Mouse (Mus musculus) CH12.LX (cell line): ENCODE results near the gene Sorbs2. TPM values are rescaled to one million over a fixed set of nuclear protein-coding genes. Genes with fewer than 3 reads are reported as not detected.

ENCODE experiments used
- DNase-seq: peaks from one replicate; pipeline ENCODE4 v3.0.0-alpha.2; 2013; ENCODE audit errors: extremely low read depth
- H3K27ac ChIP-seq: 2 replicates; pipeline ENCODE4 v1.5.1; 2012; ENCODE audit warnings: low read depth, mild to moderate bottlenecking, control low read depth, moderate library complexity; ENCODE audit not compliant: insufficient read depth
- H3K27me3 ChIP-seq: replicated peaks from 2 replicates; pipeline ENCODE3; 2012; ENCODE audit warnings: inconsistent platforms
- H3K36me3 ChIP-seq, 2 experiments: replicated peaks in 1 of 2; 2 replicates each; pipeline versions ENCODE3 to v1.6.1; 2012; ENCODE audit warnings: inconsistent platforms in 1 of 2, low read length in 1 of 2, mild to moderate bottlenecking in 1 of 2, mixed read lengths in 1 of 2, moderate library complexity in 1 of 2; ENCODE audit not compliant: control insufficient read depth in 1 of 2, insufficient read depth in 1 of 2
- H3K4me1 ChIP-seq, 2 experiments: 2 replicates each; pipeline ENCODE4 v1.6.1; 2012; ENCODE audit warnings: inconsistent platforms in 1 of 2, moderate library complexity in 1 of 2; ENCODE audit not compliant: insufficient read depth in 2 of 2, control insufficient read depth in 1 of 2
- H3K4me2 ChIP-seq: 2 replicates; pipeline ENCODE4 v1.6.1; 2012; ENCODE audit warnings: low read depth, mild to moderate bottlenecking, control low read depth; ENCODE audit not compliant: poor library complexity, insufficient read depth, severe bottlenecking
- H3K4me3 ChIP-seq, 3 experiments: fragments of 150-350 bp in 1 of 3; sonication (generic) in 1 of 3; replicated peaks in 1 of 3; 2 replicates each; pipeline versions ENCODE3 to v1.5.1; 2011 to 2012; ENCODE audit warnings: low read depth in 2 of 3, low read length in 2 of 3, mild to moderate bottlenecking in 2 of 3, moderate library complexity in 2 of 3, control low read depth in 1 of 3, improper control_type of control experiment in 1 of 3, inconsistent platforms in 1 of 3, mixed read lengths in 1 of 3; ENCODE audit not compliant: poor library complexity in 1 of 3
- H3K79me2 ChIP-seq: replicated peaks from 2 replicates; pipeline ENCODE4 v1.6.1; 2012; ENCODE audit warnings: mild to moderate bottlenecking, moderate library complexity; ENCODE audit not compliant: control insufficient read depth, poor library complexity, insufficient read depth, severe bottlenecking; ENCODE audit errors: extremely low read depth
- H3K9ac ChIP-seq: 2 replicates; pipeline ENCODE4 v1.6.1; 2012; ENCODE audit warnings: low read depth, mild to moderate bottlenecking, control low read depth, moderate library complexity; ENCODE audit not compliant: insufficient read depth
- H3K9me3 ChIP-seq: replicated peaks from 2 replicates; pipeline ENCODE3; 2012; ENCODE audit warnings: low read length, inconsistent platforms, mixed read lengths
- CHD2 ChIP-seq: IDR thresholded peaks from 2 replicates; pipeline ENCODE4 v1.6.1; 2011; ENCODE audit warnings: low read length, improper control_type of control experiment
- ETS1 ChIP-seq: conservative IDR thresholded peaks from 2 replicates; pipeline ENCODE4 v1.6.1; 2012; ENCODE audit warnings: low read depth, mild to moderate bottlenecking, inconsistent platforms, low read length, improper control_type of control experiment, moderate library complexity
- GABPA ChIP-seq: IDR thresholded peaks from 2 replicates; pipeline ENCODE4 v1.6.1; 2012; ENCODE audit warnings: low read depth, low read length, improper control_type of control experiment, inconsistent platforms; ENCODE audit not compliant: insufficient replicate concordance
- HCFC1 ChIP-seq: IDR thresholded peaks from 2 replicates; pipeline ENCODE4 v1.6.1; 2012; ENCODE audit warnings: low read depth, mild to moderate bottlenecking, inconsistent platforms, low read length, improper control_type of control experiment
- JUN ChIP-seq: IDR thresholded peaks from 2 replicates; pipeline ENCODE4 v1.6.1; 2011; ENCODE audit warnings: low read depth, mild to moderate bottlenecking, low read length, improper control_type of control experiment, moderate library complexity; ENCODE audit not compliant: insufficient read depth
- JUND ChIP-seq: conservative IDR thresholded peaks from 2 replicates; pipeline ENCODE4 v1.6.1; 2011; ENCODE audit warnings: low read depth, low read length, improper control_type of control experiment
- MXI1 ChIP-seq: IDR thresholded peaks from 2 replicates; pipeline ENCODE4 v1.6.1; 2011; ENCODE audit warnings: mild to moderate bottlenecking, low read depth, low read length, improper control_type of control experiment
- MYC ChIP-seq: IDR thresholded peaks from 2 replicates; pipeline ENCODE4 v1.6.1; 2011; ENCODE audit warnings: low read depth, mild to moderate bottlenecking, improper control_type of control experiment, low read length
- NELFE ChIP-seq: IDR thresholded peaks from 2 replicates; pipeline ENCODE4 v1.6.1; 2011; ENCODE audit warnings: low read depth, low read length, improper control_type of control experiment
- NRF1 ChIP-seq: IDR thresholded peaks from 2 replicates; pipeline ENCODE4 v1.6.1; 2014; ENCODE audit warnings: low read depth, mild to moderate bottlenecking, inconsistent platforms, low read length, improper control_type of control experiment, moderate library complexity
- PAX5 ChIP-seq: IDR thresholded peaks from 2 replicates; pipeline ENCODE4 v1.6.1; 2012; ENCODE audit warnings: low read length, inconsistent platforms, mixed read lengths
- TBP ChIP-seq: conservative IDR thresholded peaks from 2 replicates; pipeline ENCODE4 v1.6.1; 2011; ENCODE audit warnings: low read depth, low read length, improper control_type of control experiment
- UBTF ChIP-seq: IDR thresholded peaks from 2 replicates; pipeline ENCODE4 v1.6.1; 2012; ENCODE audit warnings: low read depth, mild to moderate bottlenecking, inconsistent platforms, low read length, improper control_type of control experiment, moderate library complexity
- USF1 ChIP-seq: IDR thresholded peaks from 2 replicates; pipeline ENCODE4 v1.6.1; 2014; ENCODE audit warnings: low read depth, mild to moderate bottlenecking, inconsistent platforms, low read length, improper control_type of control experiment
- ZKSCAN1 ChIP-seq: IDR thresholded peaks from 2 replicates; pipeline ENCODE4 v1.6.1; 2012; ENCODE audit warnings: low read depth, inconsistent platforms, low read length, improper control_type of control experiment, borderline replicate concordance
- ZMIZ1 ChIP-seq: IDR thresholded peaks from 2 replicates; pipeline ENCODE4 v1.6.1; 2012; ENCODE audit warnings: low read depth, mild to moderate bottlenecking, inconsistent platforms, low read length, improper control_type of control experiment
- dilution Hi-C: fragments of 300-500 bp; cut with MboI; formaldehyde crosslinking; loops from 2 replicates; pipeline ENCODE4 v1.14.3; 2020; ENCODE audit warnings: low sequenced_read_pairs; ENCODE audit not compliant: extremely low pct_unique_long_range_greater_than_20kb, extremely low pct_ligation_motif_present
- in situ Hi-C: fragments of 300-500 bp; cut with MboI; formaldehyde crosslinking; loops from 3 replicates; pipeline ENCODE4 v1.14.3; 2019; ENCODE audit warnings: low sequenced_read_pairs, low pct_ligation_motif_present, low pct_unique_long_range_greater_than_20kb, mixed read lengths
- polyA plus RNA-seq: library from polyadenylated mRNA; unstranded; fragments of >175 nt; gene quantifications from 2 replicates; pipeline ENCODE4 v1.2.1, GENCODE M21; 2012; ENCODE audit warnings: low read depth; ENCODE audit not compliant: insufficient read length
- total RNA-seq, 2 experiments: library from RNA; depleted of rRNA; stranded (reverse); fragments of 300-350 nt in 1 of 2; fragments of >200 nt in 1 of 2; gene quantifications; 2 replicates each; pipeline ENCODE4 v1.2.3; 2012 to 2014

Gene Sorbs2
- total and polyA plus RNA-seq, 3 experiments, result not detected

DNA sequence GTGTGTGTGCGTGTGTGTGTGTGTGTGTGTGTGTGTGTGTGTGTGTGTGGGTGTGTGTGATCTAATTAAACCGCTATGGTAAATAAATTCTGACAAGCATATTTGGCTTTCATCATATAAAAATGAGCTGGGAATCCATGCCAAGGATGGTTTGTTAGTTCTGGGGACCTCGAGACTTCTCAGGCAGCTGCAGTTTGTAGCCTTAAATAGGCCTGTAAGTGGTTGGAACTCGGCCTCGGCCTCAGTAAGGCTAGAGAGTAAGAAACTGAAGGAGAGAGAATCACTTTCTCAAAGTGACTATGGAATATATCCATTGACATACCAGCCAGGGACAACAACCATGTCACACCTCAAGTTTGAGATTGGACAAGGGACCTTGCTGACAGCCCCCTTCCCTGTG lies 314.1 kb downstream of the Sorbs2 start:
- no peak for DNase-seq
- in situ Hi-C loops, result no loop called here
- H3K27ac ChIP-seq, result no peak overlapping the region
- H3K27me3 ChIP-seq, result no peaks in the 10 kb centered on the region
- H3K4me1 ChIP-seq, result no peaks in the 10 kb centered on the region
- dilution Hi-C loops, result no loop called here
- no peak overlapping the region for H3K4me3 ChIP-seq
- no peak overlapping the region for H3K4me2 ChIP-seq
- TF ChIP-seq TBP (no peak), PAX5 (no peak), ZKSCAN1 (no peak), USF1 (no peak), MXI1 (no peak), ZMIZ1 (no peak), CHD2 (no peak), HCFC1 (no peak), UBTF (no peak), JUN (no peak), JUND (no peak), GABPA (no peak), ETS1 (no peak), NELFE (no peak), NRF1 (no peak)
- TF ChIP-seq, all 38 proteins: peak for 0
- Histone ChIP-seq H3K36me3 (no peaks in the 10 kb centered on the region), H3K79me2 (no peaks in the 10 kb centered on the region), H3K9ac (no peak overlapping the region), H3K9me3 (no peaks in the 10 kb centered on the region)

GRCm38 (mm10) chr8:45829985-45830548 lies 322.5 kb downstream of the Sorbs2 start:
- TF ChIP-seq MYC, result no peak
- no peak overlapping the region for H3K9ac ChIP-seq
- no peak overlapping the region for H3K4me3 ChIP-seq
- H3K4me1 ChIP-seq, result no peaks in the 10 kb centered on the region
- DNase-seq, result no peak
- H3K27ac ChIP-seq, result no peak overlapping the region
- no peaks in the 10 kb centered on the region for H3K9me3 ChIP-seq
- no peak overlapping the region for H3K4me2 ChIP-seq
- in situ Hi-C loops, result no loop called here
- H3K79me2 ChIP-seq, result no peaks in the 10 kb centered on the region
- no peaks in the 10 kb centered on the region for H3K36me3 ChIP-seq
- no peaks in the 10 kb centered on the region for H3K27me3 ChIP-seq
- dilution Hi-C loops, result no loop called here
